Mouse (Mus musculus): ENCODE results near the gene Mup19.

GRCm38 (mm10) chr4:61823185-61823584 lies 41.1 kb upstream of the Mup19 start:
- TF ChIP-seq GATA1 (IDR thresholded peaks at IDR 0.05; ENCODE audit: borderline replicate concordance, low read length) (no peak), FLI1 (IDR thresholded peaks at IDR 0.05; ENCODE audit: low read length) (no peak)
